14 mouse cellular contexts compared by ENCODE assay signal in genomic region chr8:70179082-70179481, GRCm38 (mm10). TPM values are rescaled to one million over a fixed set of nuclear protein-coding genes. Genes with fewer than 3 reads are reported as not detected.
DNase-seq lines count a peak whose midpoint lies in the region; ATAC-seq and TF ChIP-seq lines count a peak whose summit lies in the region.
"Had no signal": no experiment of that assay in that cellular context is flagged by ENCODE, and none has a peak within 500 bp of the region (broad histone marks: within the 10 kb centered on the region; RNA-seq: fewer than 3 reads in every experiment).

No protein-coding gene starts in this region.

- ATAC-seq in lung, postnatal 0 days = peak; percentile 42; the same call in 1 of the 2 replicates

- no peak overlapping the region for H3K27ac ChIP-seq in heart, adult 2 months
- H3K27ac ChIP-seq in lung, postnatal 0 days (ENCODE audit: low read length) = no peak overlapping the region
- H3K27ac ChIP-seq in bone marrow, adult 2 months (ENCODE audit: control insufficient read depth, insufficient read depth, low read depth, low read length, poor library complexity) = no peak overlapping the region
- H3K27ac ChIP-seq: forebrain, embryonic 12.5 days; limb, embryonic 15.5 days had no signal

- no peak overlapping the region for H3K4me3 ChIP-seq in heart, adult 2 months
- no peak overlapping the region for H3K4me3 ChIP-seq in lung, postnatal 0 days (ENCODE audit: low read depth, low read length)
- no peak overlapping the region for H3K4me3 ChIP-seq in bone marrow, adult 2 months (replicated peaks; ENCODE audit: control insufficient read depth, low read depth, low read length)
- H3K4me3 ChIP-seq: forebrain, embryonic 12.5 days; limb, embryonic 15.5 days; myocyte had no signal

- intact Hi-C loops in heart, adult 2 months (cut with DNase I) = loop anchor here (5.0 kb wide), 1 partner anchor 43 kb away; no protein-coding TSS in a partner anchor
- intact Hi-C loops in left cerebral cortex, postnatal 4 days (cut with DNase I) = no loop called here

- H3K9me3 ChIP-seq in lung, postnatal 0 days (ENCODE audit: low read length) = no peaks in the 10 kb centered on the region
- H3K9me3 ChIP-seq: forebrain, embryonic 12.5 days; limb, embryonic 15.5 days had no signal

- H3K36me3 ChIP-seq in heart, adult 2 months (ENCODE audit: control insufficient read depth, insufficient read depth, low read length) = no peaks in the 10 kb centered on the region
- no peaks in the 10 kb centered on the region; the same call in 1 of the 2 replicates for H3K36me3 ChIP-seq in lung, postnatal 0 days (ENCODE audit: insufficient read depth, low read length)

- no peak for TF ChIP-seq EP300 in heart, adult 2 months (IDR thresholded peaks at IDR 0.05; ENCODE audit: insufficient read depth, low read depth, low read length)
- TF ChIP-seq EP300 in lung, postnatal 0 days (IDR thresholded peaks at IDR 0.05) = no peak

- H3K27me3 ChIP-seq in heart, adult 2 months (ENCODE audit: control insufficient read depth, insufficient read depth, low read length) = no peaks in the 10 kb centered on the region
- no peaks in the 10 kb centered on the region for H3K27me3 ChIP-seq in lung, postnatal 0 days (replicated peaks; ENCODE audit: insufficient read depth, low read length)
- H3K27me3 ChIP-seq: forebrain, embryonic 12.5 days; limb, embryonic 15.5 days had no signal

- no peak for DNase-seq in heart, adult 2 months
- no peak for DNase-seq in heart, adult 11 months
- peak; percentile 40 for DNase-seq in lung, postnatal 0 days (ENCODE audit: low spot score)
- DNase-seq in lung, adult 18-20 months = no peak
- peak; percentile 33 for DNase-seq in retina, postnatal 1 day
- no peak for DNase-seq in T-cell, adult 2 months (ENCODE audit: low spot score)
- no peak for DNase-seq in left cerebral cortex, postnatal 4 days
- DNase-seq: adrenal gland, postnatal 36 days; cerebellum, postnatal 25 days had no signal

- no peak overlapping the region for H3K4me2 ChIP-seq in lung, postnatal 0 days (replicated peaks; ENCODE audit: low read depth, low read length)
- H3K4me2 ChIP-seq: forebrain, embryonic 12.5 days; limb, embryonic 15.5 days had no signal

- WGBS in heart, adult 2 months = 95% methylated on average over 4 of the region's 4 CpGs
- WGBS in lung, postnatal 0 days = 96% methylated on average over 4 of the region's 4 CpGs
- WGBS in bone marrow, adult 2 months = 96% methylated on average over 4 of the region's 4 CpGs

- peak; percentile 67 for TF ChIP-seq CTCF in heart, adult 2 months (IDR thresholded peaks at IDR 0.05)
- TF ChIP-seq CTCF in lung, postnatal 0 days (IDR thresholded peaks at IDR 0.05) = peak; percentile 69
- peak; percentile 14; the same call in 1 of the 2 replicates for TF ChIP-seq CTCF in bone marrow, adult 2 months (IDR thresholded peaks at IDR 0.05; ENCODE audit: control insufficient read depth, insufficient read depth, low read length)

- no peaks in the 10 kb centered on the region for H3K79me2 ChIP-seq in heart, adult 2 months (replicated peaks; ENCODE audit: control insufficient read depth, insufficient read depth, low read length)

- H3K4me1 ChIP-seq in heart, adult 2 months (ENCODE audit: control insufficient read depth, insufficient read depth, low read length) = no peaks in the 10 kb centered on the region
- H3K4me1 ChIP-seq in lung, postnatal 0 days (ENCODE audit: insufficient read depth, low read depth, low read length) = no peaks in the 10 kb centered on the region
- no peaks in the 10 kb centered on the region; the same call in 1 of the 2 replicates for H3K4me1 ChIP-seq in bone marrow, adult 2 months (ENCODE audit: control insufficient read depth, insufficient read depth, low read length)
- H3K4me1 ChIP-seq: forebrain, embryonic 12.5 days had no signal

- H3K9ac ChIP-seq in heart, adult 2 months (ENCODE audit: low read depth, low read length) = no peak overlapping the region
- no peak overlapping the region for H3K9ac ChIP-seq in lung, postnatal 0 days (replicated peaks; ENCODE audit: low read depth)
- H3K9ac ChIP-seq: forebrain, embryonic 12.5 days; limb, embryonic 15.5 days had no signal

- TF ChIP-seq POLR2A in heart, adult 2 months (IDR thresholded peaks at IDR 0.05; ENCODE audit: insufficient read depth, low read depth, low read length) = no peak
- TF ChIP-seq POLR2A in bone marrow, adult 2 months (IDR thresholded peaks at IDR 0.05; ENCODE audit: borderline replicate concordance, control insufficient read depth, low read depth, low read length) = no peak

RNA-seq across cellular contexts. Expression of gene Tmem161a, which starts 6.9 kb away (rescaled TPM):
- total RNA-seq in heart, adult 2 months (2021) = 100 to 1,000 TPM in 1 of 2 experiments, 10 to 100 TPM in 1; 93.6 to 108 TPM
- polyA plus RNA-seq in heart, adult 2 months (2012; rRNA removed) = 134 and 145 TPM in 2 replicates
- 45.0 and 45.8 TPM in 2 replicates for polyA plus RNA-seq in lung, postnatal 0 days (2015; fragmentation: Nextera tagmentation; extraction: Ambion mirVana)
- 10.8 and 22.0 TPM in 2 replicates for polyA plus RNA-seq in bone marrow, adult 2 months (2011; ENCODE audit: insufficient read depth, insufficient read length, low replicate concordance, missing spikeins)
- 10 to 100 TPM; 48.3 to 56.0 TPM for total RNA-seq in left cerebral cortex, postnatal 4 days (2021)

RNA-seq across cellular contexts. Expression of gene Slc25a42, which starts 33.0 kb away (rescaled TPM):
- total RNA-seq in heart, adult 2 months (2021) = 10 to 100 TPM; 49.6 to 51.6 TPM
- polyA plus RNA-seq in heart, adult 2 months (2012; rRNA removed) = 111 and 128 TPM in 2 replicates
- 4.0 and 4.3 TPM in 2 replicates for polyA plus RNA-seq in lung, postnatal 0 days (2015; fragmentation: Nextera tagmentation; extraction: Ambion mirVana)
- 7.1 and 10.9 TPM in 2 replicates for polyA plus RNA-seq in bone marrow, adult 2 months (2011; ENCODE audit: insufficient read depth, insufficient read length, low replicate concordance, missing spikeins)
- 10 to 100 TPM; 20.7 to 24.9 TPM for total RNA-seq in left cerebral cortex, postnatal 4 days (2021)

RNA-seq across cellular contexts. Expression of gene Mef2b, which starts 39.6 kb away (rescaled TPM):
- under 1 TPM; 0.25 to 0.44 TPM for total RNA-seq in heart, adult 2 months (2021)
- polyA plus RNA-seq in heart, adult 2 months (2012; rRNA removed) = 0.27 and 0.38 TPM in 2 replicates
- polyA plus RNA-seq in lung, postnatal 0 days (2015; fragmentation: Nextera tagmentation; extraction: Ambion mirVana) = 0.11 and 0.29 TPM in 2 replicates
- polyA plus RNA-seq in bone marrow, adult 2 months (2011; ENCODE audit: insufficient read depth, insufficient read length, low replicate concordance, missing spikeins) = 1.3 and 2.7 TPM in 2 replicates
- under 1 TPM; 0.72 to 0.94 TPM for total RNA-seq in left cerebral cortex, postnatal 4 days (2021)
- polyA plus RNA-seq: stomach, embryonic 14.5 days had no signal

RNA-seq across cellular contexts. Expression of gene Borcs8, which starts 39.8 kb away (rescaled TPM):
- 10 to 100 TPM; 22.6 to 23.7 TPM for total RNA-seq in heart, adult 2 months (2021)
- 45.3 and 46.6 TPM in 2 replicates for polyA plus RNA-seq in heart, adult 2 months (2012; rRNA removed)
- 33.4 and 34.2 TPM in 2 replicates for polyA plus RNA-seq in lung, postnatal 0 days (2015; fragmentation: Nextera tagmentation; extraction: Ambion mirVana)
- 13.9 and 33.6 TPM in 2 replicates for polyA plus RNA-seq in bone marrow, adult 2 months (2011; ENCODE audit: insufficient read depth, insufficient read length, low replicate concordance, missing spikeins)
- 10 to 100 TPM; 42.2 to 44.7 TPM for total RNA-seq in left cerebral cortex, postnatal 4 days (2021)

RNA-seq across cellular contexts. Expression of gene Rfxank, which starts 40.1 kb away (rescaled TPM):
- 10 to 100 TPM; 18.1 to 18.6 TPM for total RNA-seq in heart, adult 2 months (2021)
- polyA plus RNA-seq in heart, adult 2 months (2012; rRNA removed) = 30.9 and 41.5 TPM in 2 replicates
- polyA plus RNA-seq in lung, postnatal 0 days (2015; fragmentation: Nextera tagmentation; extraction: Ambion mirVana) = 11.9 and 12.7 TPM in 2 replicates
- polyA plus RNA-seq in bone marrow, adult 2 months (2011; ENCODE audit: insufficient read depth, insufficient read length, low replicate concordance, missing spikeins) = 7.0 and 14.4 TPM in 2 replicates
- 10 to 100 TPM; 11.7 to 14.6 TPM for total RNA-seq in left cerebral cortex, postnatal 4 days (2021)

Comparison
In these comparisons a context has a peak if more than half of its experiments do, and no peak if none do; other contexts are left out.
1. DNase-seq: peak in lung, postnatal 0 days (single experiment) and retina, postnatal 1 day (single experiment); none in heart, adult 2 months (0 of 2), heart, adult 11 months (single experiment), lung, adult 18-20 months (0 of 2), T-cell, adult 2 months (single experiment) and left cerebral cortex, postnatal 4 days (single experiment).
2. CTCF ChIP-seq: peak in every context shown above with its lines; median percentile 69 in lung, postnatal 0 days; 67 in heart, adult 2 months; 14 in bone marrow, adult 2 months.